Mouse (Mus musculus): ENCODE measurements around the gene Slc2a6.

Slc2a6 gene

GRCm38 (mm10) chr2:27043461-27043860, 15.7 kb upstream of the Slc2a6 start:
- Histone ChIP-seq H3K4me1 (replicated peaks; ENCODE audit: low read depth, low read length) (peaks cover 1% of the 10 kb centered on the region; the same call in 1 of the 2 replicates), H3K9me3 (ENCODE audit: low read length) (no peaks in the 10 kb centered on the region), H3K27me3 (ENCODE audit: insufficient read depth, low read length) (no peaks in the 10 kb centered on the region), H3K36me3 (ENCODE audit: insufficient read depth, low read length) (no peaks in the 10 kb centered on the region), H3K4me3 (replicated peaks; ENCODE audit: low read length) (no peak overlapping the region)
- TF ChIP-seq CTCF (conservative IDR thresholded peaks at IDR 0.05; ENCODE audit: low read length), result peak; percentile 58
- TF ChIP-seq POU5F1 (IDR thresholded peaks at IDR 0.05; ENCODE audit: borderline replicate concordance, low read length), result no peak
- TF ChIP-seq NANOG (IDR thresholded peaks at IDR 0.05; ENCODE audit: borderline replicate concordance, low read length), result no peak

DNA sequence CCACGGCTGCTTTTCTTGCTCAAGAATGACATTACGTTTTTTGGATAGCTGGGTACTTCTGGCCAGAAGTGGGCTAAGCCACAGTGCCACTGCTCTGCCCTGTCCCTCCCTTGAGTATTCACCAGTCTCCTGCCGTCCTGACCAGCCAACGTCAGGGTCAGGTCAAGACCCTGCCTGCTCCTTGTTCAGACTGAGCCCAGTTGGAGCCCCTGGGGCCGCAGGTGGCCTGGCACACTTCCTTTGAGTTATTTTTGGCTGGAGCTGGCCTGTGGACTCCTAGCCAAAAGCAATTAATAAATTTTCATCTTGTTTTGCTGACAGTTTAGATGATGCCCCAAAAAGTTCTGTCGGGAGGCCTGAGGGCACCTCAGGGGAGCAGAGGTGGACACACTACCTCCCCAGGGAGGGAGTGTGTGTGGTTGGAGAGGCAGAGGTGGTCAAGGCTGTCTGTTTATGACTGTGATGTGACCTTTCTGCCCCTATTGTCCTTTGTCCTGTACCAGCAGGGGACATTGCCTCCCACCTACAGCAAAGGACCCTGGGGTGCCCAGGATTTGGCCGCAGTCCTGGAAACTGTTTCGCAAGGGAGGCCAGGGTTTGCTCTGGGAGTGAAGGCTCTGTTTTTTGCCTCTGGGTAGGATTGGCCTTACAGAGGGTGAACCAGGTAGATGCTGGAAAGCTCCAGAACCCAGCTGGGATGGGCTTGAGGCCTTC, 14.5 kb upstream of the Slc2a6 start:
- H3K4me3 ChIP-seq (replicated peaks; ENCODE audit: low read length), result no peak overlapping the region
- no peaks in the 10 kb centered on the region for H3K9me3 ChIP-seq (ENCODE audit: low read length)
- no peak for TF ChIP-seq NANOG (IDR thresholded peaks at IDR 0.05; ENCODE audit: borderline replicate concordance, low read length)
- no peak for TF ChIP-seq POU5F1 (IDR thresholded peaks at IDR 0.05; ENCODE audit: borderline replicate concordance, low read length)
- TF ChIP-seq CTCF (conservative IDR thresholded peaks at IDR 0.05; ENCODE audit: low read length), result no peak
- H3K36me3 ChIP-seq (ENCODE audit: insufficient read depth, low read length), result no peaks in the 10 kb centered on the region
- H3K27me3 ChIP-seq (ENCODE audit: insufficient read depth, low read length), result no peaks in the 10 kb centered on the region
- peaks cover 6% of the 10 kb centered on the region for H3K4me1 ChIP-seq (replicated peaks; ENCODE audit: low read depth, low read length)

- Histone ChIP-seq H3K4me3 (replicated peaks; ENCODE audit: low read length) (no peak overlapping the region), H3K36me3 (ENCODE audit: insufficient read depth, low read length) (no peaks in the 10 kb centered on the region), H3K27me3 (ENCODE audit: insufficient read depth, low read length) (0 out of 2 replicates have a peak, but pooled peaks cover 3% of the 10 kb centered on the region), H3K4me1 (replicated peaks; ENCODE audit: low read depth, low read length) (peaks cover 14% of the 10 kb centered on the region), H3K9me3 (ENCODE audit: low read length) (no peaks in the 10 kb centered on the region)
- TF ChIP-seq NANOG (IDR thresholded peaks at IDR 0.05; ENCODE audit: borderline replicate concordance, low read length) (no peak), CTCF (conservative IDR thresholded peaks at IDR 0.05; ENCODE audit: low read length) (peak; percentile 60)
Observed at GRCm38 (mm10) chr2:27039286-27039685, 11.5 kb upstream of the Slc2a6 start.

DNA sequence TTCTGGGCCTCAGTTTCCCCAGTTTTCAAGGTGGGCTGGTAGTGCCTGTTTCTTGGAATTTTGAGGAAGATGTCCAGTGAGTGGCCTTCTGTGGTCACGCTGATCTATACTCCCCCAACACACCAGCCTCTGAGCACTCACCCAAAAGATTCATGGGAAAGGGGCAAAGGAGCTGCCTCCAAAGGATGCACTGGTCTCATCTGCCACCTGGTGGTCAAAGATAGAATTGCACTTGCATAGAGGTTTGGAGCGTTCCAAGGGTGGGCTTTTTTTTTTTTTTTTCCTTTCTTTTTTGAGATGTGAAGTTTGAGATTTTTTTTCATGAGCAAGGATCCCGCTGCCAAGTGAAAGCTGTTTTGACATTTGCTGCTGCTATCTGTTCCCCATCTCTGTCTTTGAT, 10.8 kb upstream of the Slc2a6 start:
- TF ChIP-seq POU5F1 (IDR thresholded peaks at IDR 0.05; ENCODE audit: borderline replicate concordance, low read length) (no peak), CTCF (conservative IDR thresholded peaks at IDR 0.05; ENCODE audit: low read length) (peak; percentile 98), NANOG (IDR thresholded peaks at IDR 0.05; ENCODE audit: borderline replicate concordance, low read length) (no peak)
- Histone ChIP-seq H3K4me3 (replicated peaks; ENCODE audit: low read length) (no peak overlapping the region), H3K9me3 (ENCODE audit: low read length) (no peaks in the 10 kb centered on the region), H3K27me3 (ENCODE audit: insufficient read depth, low read length) (0 out of 2 replicates have a peak, but pooled peaks cover 3% of the 10 kb centered on the region), H3K36me3 (ENCODE audit: insufficient read depth, low read length) (no peaks in the 10 kb centered on the region), H3K4me1 (replicated peaks; ENCODE audit: low read depth, low read length) (peaks cover 14% of the 10 kb centered on the region)

- no peaks in the 10 kb centered on the region for H3K9me3 ChIP-seq (ENCODE audit: low read length)
- H3K4me3 ChIP-seq (replicated peaks; ENCODE audit: low read length), result no peak overlapping the region
- TF ChIP-seq POU5F1 (IDR thresholded peaks at IDR 0.05; ENCODE audit: borderline replicate concordance, low read length) (no peak), NANOG (IDR thresholded peaks at IDR 0.05; ENCODE audit: borderline replicate concordance, low read length) (no peak), CTCF (conservative IDR thresholded peaks at IDR 0.05; ENCODE audit: low read length) (no peak)
- 0 out of 2 replicates have a peak, but pooled peaks cover 3% of the 10 kb centered on the region for H3K27me3 ChIP-seq (ENCODE audit: insufficient read depth, low read length)
- H3K36me3 ChIP-seq (ENCODE audit: insufficient read depth, low read length), result no peaks in the 10 kb centered on the region
- peaks cover 17% of the 10 kb centered on the region for H3K4me1 ChIP-seq (replicated peaks; ENCODE audit: low read depth, low read length)
Observed at GRCm38 (mm10) chr2:27037008-27037407, 9.2 kb upstream of the Slc2a6 start.

- Histone ChIP-seq H3K36me3 (ENCODE audit: insufficient read depth, low read length) (no peaks in the 10 kb centered on the region), H3K4me3 (replicated peaks; ENCODE audit: low read length) (no peak overlapping the region), H3K27me3 (ENCODE audit: insufficient read depth, low read length) (0 out of 2 replicates have a peak, but pooled peaks cover 3% of the 10 kb centered on the region), H3K9me3 (ENCODE audit: low read length) (no peaks in the 10 kb centered on the region), H3K4me1 (replicated peaks; ENCODE audit: low read depth, low read length) (peaks cover 18% of the 10 kb centered on the region)
- TF ChIP-seq CTCF (conservative IDR thresholded peaks at IDR 0.05; ENCODE audit: low read length) (no peak), POU5F1 (IDR thresholded peaks at IDR 0.05; ENCODE audit: borderline replicate concordance, low read length) (no peak), NANOG (IDR thresholded peaks at IDR 0.05; ENCODE audit: borderline replicate concordance, low read length) (no peak)
Observed at GRCm38 (mm10) chr2:27036003-27036402, 8.2 kb upstream of the Slc2a6 start.

GRCm38 (mm10) chr2:27032361-27032760, 4.6 kb upstream of the Slc2a6 start:
- H3K4me3 ChIP-seq (replicated peaks; ENCODE audit: low read length), result no peak overlapping the region
- no peaks in the 10 kb centered on the region for H3K9me3 ChIP-seq (ENCODE audit: low read length)
- TF ChIP-seq NANOG (IDR thresholded peaks at IDR 0.05; ENCODE audit: borderline replicate concordance, low read length) (no peak), CTCF (conservative IDR thresholded peaks at IDR 0.05; ENCODE audit: low read length) (no peak), POU5F1 (IDR thresholded peaks at IDR 0.05; ENCODE audit: borderline replicate concordance, low read length) (no peak)
- H3K27me3 ChIP-seq (ENCODE audit: insufficient read depth, low read length), result peaks cover 32% of the 10 kb centered on the region
- peaks cover 22% of the 10 kb centered on the region for H3K4me1 ChIP-seq (replicated peaks; ENCODE audit: low read depth, low read length)
- no peaks in the 10 kb centered on the region for H3K36me3 ChIP-seq (ENCODE audit: insufficient read depth, low read length)

DNA sequence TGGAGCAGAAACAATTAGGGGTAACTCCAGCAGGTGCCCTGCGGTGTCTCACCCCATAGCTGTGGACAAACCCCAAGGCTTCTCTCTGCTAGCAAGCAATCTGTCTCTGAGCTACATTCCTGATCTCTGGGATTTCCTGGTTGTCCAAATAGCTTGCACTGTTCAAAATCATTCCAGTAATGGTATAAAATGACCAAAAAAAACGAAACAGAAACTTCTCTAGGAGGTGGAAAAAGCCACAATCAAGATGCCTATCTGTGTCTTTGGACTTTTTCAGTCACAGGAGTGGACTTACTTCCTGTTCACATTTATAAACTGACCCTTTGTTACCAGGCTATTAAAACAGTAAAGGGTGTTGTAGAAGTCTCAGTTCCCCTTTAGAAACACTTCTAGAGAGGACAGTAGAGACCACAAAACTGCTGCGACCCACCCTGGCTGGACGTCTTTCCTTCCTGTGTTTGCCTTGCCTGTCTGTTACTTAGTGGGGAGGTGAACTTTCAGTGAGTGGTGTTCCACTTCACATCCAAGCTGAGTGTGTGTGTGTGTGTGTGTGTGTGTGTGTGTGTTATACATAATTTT, 728 bp upstream of the Slc2a6 start:
- H3K36me3 ChIP-seq (ENCODE audit: insufficient read depth, low read length), result no peaks in the 10 kb centered on the region
- TF ChIP-seq POU5F1 (IDR thresholded peaks at IDR 0.05; ENCODE audit: borderline replicate concordance, low read length) (no peak), CTCF (conservative IDR thresholded peaks at IDR 0.05; ENCODE audit: low read length) (no peak), NANOG (IDR thresholded peaks at IDR 0.05; ENCODE audit: borderline replicate concordance, low read length) (no peak)
- no peaks in the 10 kb centered on the region for H3K9me3 ChIP-seq (ENCODE audit: low read length)
- peaks cover 62% of the 10 kb centered on the region for H3K27me3 ChIP-seq (ENCODE audit: insufficient read depth, low read length)
- H3K4me1 ChIP-seq (replicated peaks; ENCODE audit: low read depth, low read length), result peaks cover 17% of the 10 kb centered on the region
- H3K4me3 ChIP-seq (replicated peaks; ENCODE audit: low read length), result peak overlapping the region; percentile 57; the same call in 1 of the 2 replicates

Data from E14TG2a.4 (cell line).